Mouse (Mus musculus) cortical plate, adult 2 months (tissue): ENCODE measurements around the gene Epha4.

Source experiments
- CTCF ChIP-seq: fragments of 200-500 bp; IDR thresholded peaks from 2 replicates; pipeline ENCODE4 v1.5.1; 2011; ENCODE audit warnings: mild to moderate bottlenecking, control low read depth, low read length; ENCODE audit not compliant: insufficient read depth; ENCODE audit errors: extremely low read depth
- POLR2A ChIP-seq: fragments of 200-500 bp; IDR thresholded peaks from 2 replicates; pipeline ENCODE4 v1.6.1; 2011; ENCODE audit warnings: mild to moderate bottlenecking, low read length, control low read depth; ENCODE audit not compliant: insufficient read depth; ENCODE audit errors: extremely low read depth

- TF ChIP-seq POLR2A (no peak), CTCF (no peak)
Observed at GRCm38 (mm10) chr1:77412285-77412684, 102.6 kb downstream of the Epha4 start.
